Mouse (Mus musculus) WW6 (cell line): ENCODE measurements around the gene Tatdn3.
"Not testable (repeated sequence)": the region's sequence is repeated elsewhere in the genome, so short reads cannot be mapped to it uniquely, and the experiment has no call there.

Experiments
- DNase-seq: peaks from one replicate; pipeline ENCODE4 v3.0.0-alpha.2; 2013; ENCODE audit warnings: low read depth, low spot score

Gene Tatdn3

GRCm38 (mm10) chr1:191035649-191036048 is 27.1 kb downstream of the Tatdn3 start:
- DNase-seq: peak; percentile 14

GRCm38 (mm10) chr1:191030922-191031425 is 31.8 kb downstream of the Tatdn3 start:
- not testable (repeated sequence) for DNase-seq

GRCm38 (mm10) chr1:191030182-191030581 is 32.5 kb downstream of the Tatdn3 start:
- no peak for DNase-seq

GRCm38 (mm10) chr1:191026021-191026713 is 36.6 kb downstream of the Tatdn3 start, which contains the start of gene Flvcr1:
Gene Flvcr1 (minus strand): TSS chr1:191026158.
- peak; percentile 98 for DNase-seq

- DNase-seq: peak; percentile 16
Measured at GRCm38 (mm10) chr1:191025016-191026012, 37.4 kb downstream of the Tatdn3 start.

- DNase-seq: not testable (repeated sequence)
Measured at GRCm38 (mm10) chr1:191023806-191024205, 38.9 kb downstream of the Tatdn3 start.

- no peak for DNase-seq
Measured at GRCm38 (mm10) chr1:191023140-191023539, 39.6 kb downstream of the Tatdn3 start.

GRCm38 (mm10) chr1:191021016-191021415 is 41.7 kb downstream of the Tatdn3 start:
- no peak for DNase-seq

GRCm38 (mm10) chr1:191020217-191020924 is 42.4 kb downstream of the Tatdn3 start:
- DNase-seq: no peak

GRCm38 (mm10) chr1:191019803-191020202 is 42.9 kb downstream of the Tatdn3 start:
- no peak for DNase-seq

GRCm38 (mm10) chr1:191014271-191014670 is 48.5 kb downstream of the Tatdn3 start:
- no peak for DNase-seq

- no peak for DNase-seq
Measured at GRCm38 (mm10) chr1:191008707-191009106, 54.0 kb downstream of the Tatdn3 start.

- DNase-seq: no peak
Measured at GRCm38 (mm10) chr1:191002201-191002600, 60.5 kb downstream of the Tatdn3 start.

- DNase-seq: no peak
Measured at GRCm38 (mm10) chr1:191000686-191001085, 62.0 kb downstream of the Tatdn3 start.

- no peak for DNase-seq
Measured at GRCm38 (mm10) chr1:190998027-190998426, 64.7 kb downstream of the Tatdn3 start.

GRCm38 (mm10) chr1:190996346-190996877 is 66.3 kb downstream of the Tatdn3 start:
- no peak for DNase-seq
